Mouse (Mus musculus) stomach, embryonic 16.5 days (tissue): ENCODE measurements at regions not wholly inside any gene's neighbourhood (a gene's known extent, or its start where the extent isn't known, plus 50 kb on each side); places are given as distances from the start of the nearest gene placed in this dataset.

Experiments used
- ATAC-seq: fragments of 200-750 bp; cut with Nextera tagmentation; 2 replicates; pipeline ENCODE4 v1.8.0; 2017; ENCODE audit warnings: moderate number of reproducible peaks, moderate TSS enrichment; ENCODE audit not compliant: insufficient read depth, low FRiP score
- H3K27ac ChIP-seq: fragments of 300-500 bp; sonication (generic); 2 replicates; pipeline ENCODE4 v1.5.1; 2014; ENCODE audit warnings: low read length
- H3K27me3 ChIP-seq: fragments of 300-500 bp; sonication (generic); 2 replicates; pipeline ENCODE4 v1.6.1; 2014; ENCODE audit warnings: low read length, control low read depth, mixed read lengths; ENCODE audit not compliant: control insufficient read depth, insufficient read depth
- H3K36me3 ChIP-seq: fragments of 300-500 bp; sonication (generic); 2 replicates; pipeline ENCODE4 v1.6.1; 2014; ENCODE audit warnings: low read length; ENCODE audit not compliant: control insufficient read depth, insufficient read depth
- H3K4me1 ChIP-seq: fragments of 300-500 bp; sonication (generic); 2 replicates; pipeline ENCODE4 v1.6.1; 2014; ENCODE audit warnings: low read length, control low read depth, mixed read lengths; ENCODE audit not compliant: control insufficient read depth, insufficient read depth
- H3K4me2 ChIP-seq: fragments of 300-500 bp; sonication (generic); 2 replicates; pipeline ENCODE4 v1.6.1; 2014; ENCODE audit warnings: low read depth, low read length, mixed read lengths
- H3K4me3 ChIP-seq: fragments of 300-500 bp; sonication (generic); replicated peaks from 2 replicates; pipeline ENCODE4 v1.5.1; 2014; ENCODE audit warnings: mild to moderate bottlenecking, low read length
- H3K9ac ChIP-seq: fragments of 300-500 bp; sonication (generic); 2 replicates; pipeline ENCODE4 v1.6.1; 2014; ENCODE audit warnings: low read length
- H3K9me3 ChIP-seq: fragments of 300-500 bp; sonication (generic); replicated peaks from 2 replicates; pipeline ENCODE4 v1.6.1; 2016; ENCODE audit warnings: low read length, control low read depth; ENCODE audit not compliant: control insufficient read depth
- WGBS: fragments of 180-500 bp; shearing (Covaris S2); extraction: QIAGEN DNeasy Blood & Tissue Kit; methylation state at CpG from one replicate; pipeline ENCODE4 v1.1.7; 2014; 5-methylcytosine and 5-hydroxymethylcytosine counted together

DNA sequence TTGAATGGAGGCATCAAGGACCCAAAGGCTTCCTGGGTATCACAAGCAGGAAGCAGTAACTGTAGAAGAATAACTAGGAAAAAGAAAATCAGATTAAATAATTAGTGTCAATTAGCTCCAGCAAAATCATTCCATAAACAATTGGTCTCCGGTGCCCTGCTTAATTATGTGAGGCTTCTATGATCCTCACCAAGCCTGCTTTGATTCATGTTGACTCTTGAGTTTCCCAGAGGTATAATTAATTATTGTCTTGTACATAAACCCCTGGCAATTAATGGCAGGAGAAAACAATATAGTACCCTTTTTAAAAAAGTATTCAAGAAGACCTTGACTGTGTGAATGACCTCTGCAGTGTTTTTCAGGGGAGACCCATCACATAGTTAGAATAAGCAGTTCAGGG lies 61.5 kb upstream of the Sp8 start:
- no peak overlapping the region for H3K4me3 ChIP-seq
- WGBS, result 58% methylated on average over 1 of the region's 1 CpGs
- no peaks in the 10 kb centered on the region for H3K36me3 ChIP-seq
- no peak for ATAC-seq
- H3K27me3 ChIP-seq, result no peaks in the 10 kb centered on the region
- H3K4me2 ChIP-seq, result no peak overlapping the region
- H3K9ac ChIP-seq, result no peak overlapping the region
- no peaks in the 10 kb centered on the region for H3K4me1 ChIP-seq
- H3K27ac ChIP-seq, result no peak overlapping the region
- H3K9me3 ChIP-seq, result no peaks in the 10 kb centered on the region

- no peaks in the 10 kb centered on the region for H3K4me1 ChIP-seq
- no peak overlapping the region for H3K27ac ChIP-seq
- no peak overlapping the region for H3K4me3 ChIP-seq
- no peaks in the 10 kb centered on the region for H3K27me3 ChIP-seq
- no peak overlapping the region for H3K4me2 ChIP-seq
- 93% methylated on average over 3 of the region's 3 CpGs for WGBS
- H3K36me3 ChIP-seq, result no peaks in the 10 kb centered on the region
- H3K9ac ChIP-seq, result no peak overlapping the region
- no peaks in the 10 kb centered on the region for H3K9me3 ChIP-seq
- ATAC-seq, result no peak
Observed at GRCm38 (mm10) chr12:118781978-118782377, 64.2 kb upstream of the Sp8 start.

DNA sequence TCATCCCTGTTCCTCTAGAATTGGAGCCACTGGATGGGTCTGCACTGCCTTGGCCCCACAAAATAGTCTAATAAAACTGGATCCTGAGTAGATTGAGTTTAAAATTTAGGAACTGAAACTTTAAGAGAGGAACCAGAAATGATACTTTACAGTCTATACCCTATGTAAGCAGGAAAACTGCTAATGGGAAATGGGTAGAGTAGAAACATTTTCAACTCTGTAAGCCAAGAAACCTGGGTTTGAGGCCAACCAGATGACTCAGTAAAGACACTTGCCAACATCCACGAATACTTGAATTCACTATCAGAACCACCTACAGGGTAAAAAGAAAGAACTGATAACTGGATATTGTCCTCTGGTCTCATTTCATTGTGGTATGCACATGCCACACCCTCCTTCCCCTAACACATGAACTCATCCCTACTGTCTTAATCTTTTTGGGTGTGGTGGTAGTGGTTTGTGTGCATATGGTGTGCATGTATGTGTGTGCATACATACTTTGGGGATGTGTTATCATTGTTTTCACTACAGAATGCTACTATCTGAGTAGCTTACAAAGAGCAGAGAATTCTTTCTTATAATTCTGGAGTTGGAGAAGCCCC lies 70.6 kb upstream of the Sp8 start:
- WGBS, result 59% methylated on average over 1 of the region's 1 CpGs
- ATAC-seq, result no peak
- no peaks in the 10 kb centered on the region for H3K9me3 ChIP-seq

DNA sequence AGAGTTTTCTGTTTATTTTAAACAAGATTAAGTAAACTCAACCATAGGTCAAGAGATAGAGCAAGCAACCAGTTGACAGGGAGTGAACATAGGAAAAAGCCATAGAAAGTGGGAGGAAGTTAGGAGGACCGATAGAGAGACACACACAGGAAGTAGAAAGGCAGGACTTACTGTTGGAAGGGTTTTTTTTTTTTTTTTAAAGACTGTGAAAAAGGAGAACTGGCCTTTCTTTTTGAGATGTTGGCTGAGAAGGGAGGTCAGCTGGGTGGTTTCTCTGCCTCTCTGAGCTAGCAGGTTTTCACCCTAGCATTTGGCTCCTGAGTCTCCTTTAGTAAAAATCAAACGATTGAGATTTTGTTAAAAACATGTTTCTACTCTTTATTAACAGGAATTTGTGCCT lies 73.3 kb upstream of the Sp8 start:
- no peak overlapping the region for H3K4me3 ChIP-seq
- H3K9ac ChIP-seq, result no peak overlapping the region
- H3K27ac ChIP-seq, result no peak overlapping the region
- WGBS, result 57% methylated on average over 2 of the region's 2 CpGs
- no peak overlapping the region for H3K4me2 ChIP-seq
- no peaks in the 10 kb centered on the region for H3K4me1 ChIP-seq
- no peak for ATAC-seq
- no peaks in the 10 kb centered on the region for H3K27me3 ChIP-seq
- no peaks in the 10 kb centered on the region for H3K9me3 ChIP-seq
- no peaks in the 10 kb centered on the region for H3K36me3 ChIP-seq

More for the DNA sequence above, 70.6 kb upstream of the Sp8 start:
- Histone ChIP-seq H3K9ac (no peak overlapping the region), H3K36me3 (no peaks in the 10 kb centered on the region), H3K4me3 (no peak overlapping the region), H3K4me2 (no peak overlapping the region), H3K27ac (no peak overlapping the region), H3K4me1 (no peaks in the 10 kb centered on the region), H3K27me3 (no peaks in the 10 kb centered on the region)

DNA sequence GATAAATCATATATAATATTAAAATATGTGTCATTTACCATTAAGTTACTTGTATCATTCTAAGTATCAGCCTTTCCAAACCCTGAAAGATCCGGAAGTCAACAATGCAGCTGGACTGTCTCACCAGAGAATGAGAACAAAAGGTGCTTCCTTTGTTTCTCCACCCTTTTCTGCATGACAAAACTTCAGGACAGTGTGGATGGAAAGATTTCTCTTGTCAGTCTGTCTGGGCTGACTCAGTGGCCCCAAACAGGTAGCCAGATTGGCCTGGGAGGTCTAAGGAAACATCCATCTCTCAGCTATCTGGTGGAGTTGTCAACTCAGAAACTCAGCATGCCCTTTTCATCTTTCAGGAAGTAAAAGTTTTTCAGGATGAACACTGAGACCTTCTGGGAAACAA lies 79.7 kb upstream of the Sp8 start:
- Histone ChIP-seq H3K4me3 (no peak overlapping the region), H3K27ac (no peak overlapping the region), H3K27me3 (no peaks in the 10 kb centered on the region), H3K9me3 (no peaks in the 10 kb centered on the region), H3K36me3 (no peaks in the 10 kb centered on the region), H3K4me2 (no peak overlapping the region), H3K4me1 (no peaks in the 10 kb centered on the region), H3K9ac (no peak overlapping the region)
- 73% methylated on average over 1 of the region's 1 CpGs for WGBS
- ATAC-seq, result no peak

- Histone ChIP-seq H3K4me2 (no peak overlapping the region), H3K9ac (no peak overlapping the region), H3K27ac (no peak overlapping the region), H3K36me3 (no peaks in the 10 kb centered on the region), H3K4me1 (no peaks in the 10 kb centered on the region), H3K9me3 (no peaks in the 10 kb centered on the region), H3K27me3 (no peaks in the 10 kb centered on the region), H3K4me3 (no peak overlapping the region)
- 75% methylated on average over 2 of the region's 2 CpGs for WGBS
- no peak for ATAC-seq
Observed at GRCm38 (mm10) chr12:118754076-118754475, 92.1 kb upstream of the Sp8 start.

DNA sequence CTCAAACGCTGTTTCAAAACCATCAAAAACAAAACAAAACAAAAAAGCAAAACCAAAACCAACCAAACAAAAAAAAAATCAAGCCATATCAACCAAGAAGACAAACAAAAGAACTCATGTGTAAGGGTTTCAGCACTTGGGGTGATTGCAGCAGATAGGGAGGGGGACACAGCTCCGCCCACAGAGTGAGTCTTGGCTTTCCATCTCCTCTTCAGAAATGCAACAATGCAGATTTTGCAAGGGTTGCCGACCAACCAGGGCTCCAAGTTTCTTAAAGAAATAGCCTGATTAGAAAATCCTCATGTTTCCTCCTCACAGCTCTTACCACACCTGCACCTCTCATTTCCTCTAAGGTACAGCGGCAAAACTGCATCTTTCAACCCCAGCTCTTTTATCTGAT lies 107.0 kb upstream of the Sp8 start:
- no peaks in the 10 kb centered on the region for H3K4me1 ChIP-seq
- no peaks in the 10 kb centered on the region for H3K27me3 ChIP-seq
- H3K4me2 ChIP-seq, result no peak overlapping the region
- H3K4me3 ChIP-seq, result no peak overlapping the region
- WGBS, result 64% methylated on average over 4 of the region's 4 CpGs
- H3K36me3 ChIP-seq, result no peaks in the 10 kb centered on the region
- no peaks in the 10 kb centered on the region for H3K9me3 ChIP-seq
- ATAC-seq, result no peak
- H3K27ac ChIP-seq, result no peak overlapping the region
- no peak overlapping the region for H3K9ac ChIP-seq

DNA sequence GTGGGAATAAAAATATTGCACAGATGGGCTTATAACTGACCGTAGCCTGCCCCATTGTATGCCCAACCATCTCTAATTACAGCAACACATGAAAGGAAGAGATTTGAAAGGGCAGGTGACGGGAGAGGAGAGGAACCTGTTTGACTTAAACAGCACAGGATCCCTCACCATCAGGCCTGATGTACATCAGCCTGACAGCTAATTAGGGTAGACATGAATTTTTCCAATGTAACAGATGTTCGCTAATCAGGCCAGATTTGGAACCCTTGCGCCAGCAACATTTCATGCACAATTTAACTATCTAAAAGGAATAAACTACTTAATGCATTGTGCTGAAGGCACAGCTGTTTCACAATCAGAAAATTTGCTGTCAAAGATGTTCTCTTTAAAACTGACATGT lies 120.2 kb upstream of the Sp8 start:
- 75% methylated on average over 4 of the region's 4 CpGs for WGBS
- Histone ChIP-seq H3K36me3 (no peaks in the 10 kb centered on the region), H3K4me3 (no peak overlapping the region), H3K9ac (no peak overlapping the region), H3K4me2 (no peak overlapping the region), H3K9me3 (no peaks in the 10 kb centered on the region), H3K4me1 (no peaks in the 10 kb centered on the region), H3K27me3 (no peaks in the 10 kb centered on the region), H3K27ac (no peak overlapping the region)
- ATAC-seq, result no peak

DNA sequence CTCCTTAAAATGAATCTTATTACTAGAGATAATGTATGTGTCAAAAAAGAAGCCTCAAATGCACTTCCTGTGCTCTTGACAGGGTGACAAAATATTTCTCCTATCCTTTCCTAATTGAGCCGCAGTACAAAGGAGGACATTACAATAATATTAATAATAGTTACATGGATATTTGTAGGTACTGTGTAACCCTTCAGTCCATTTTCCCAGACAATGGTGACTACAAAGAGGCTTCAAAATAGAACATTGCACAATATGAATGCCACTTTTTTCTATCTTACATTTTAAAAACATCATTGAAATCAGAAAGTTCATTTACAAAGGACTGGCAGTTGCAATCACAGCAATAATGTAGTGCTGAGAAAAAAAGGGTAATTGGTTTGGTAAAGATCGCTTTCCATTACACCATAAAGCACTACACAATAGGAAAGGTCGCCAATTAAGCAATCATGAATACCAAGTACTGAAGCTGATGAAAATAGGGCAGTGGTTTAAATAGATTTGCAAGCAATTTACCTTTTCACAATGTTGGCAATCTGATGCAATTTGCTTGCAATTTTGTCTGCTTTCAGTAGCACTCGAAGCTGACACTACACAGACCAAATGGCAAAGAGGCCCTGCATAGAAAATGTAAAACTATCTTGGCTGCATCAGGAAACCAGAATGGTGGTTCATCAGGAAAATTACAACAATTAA lies 126.1 kb upstream of the Sp8 start:
- ATAC-seq, result no peak
- Histone ChIP-seq H3K27me3 (no peaks in the 10 kb centered on the region), H3K4me1 (no peaks in the 10 kb centered on the region), H3K27ac (no peak overlapping the region), H3K4me3 (no peak overlapping the region), H3K9ac (no peak overlapping the region), H3K4me2 (no peak overlapping the region), H3K36me3 (no peaks in the 10 kb centered on the region), H3K9me3 (no peaks in the 10 kb centered on the region)
- WGBS, result 74% methylated on average over 4 of the region's 4 CpGs
